Mouse (Mus musculus): ENCODE results near the gene Mid2. TPM values are rescaled to one million over a fixed set of nuclear protein-coding genes. Genes with fewer than 3 reads are reported as not detected.

Gene Mid2
- 10 to 100 TPM; 15.3 to 19.7 TPM for total RNA-seq (2021)
- 6.6 and 12.9 TPM in 2 replicates for polyA plus RNA-seq (2012; rRNA removed)
- long read RNA-seq, partial matches to known transcripts = 0 of 4 reads
- long read RNA-seq, other reads (novel, unspliced or antisense) = 4 of 4 reads

- 25% methylated on average over 56 of the region's 68 CpGs for WGBS
- H3K27me3 ChIP-seq (ENCODE audit: control insufficient read depth, insufficient read depth, low read length) = no peaks in the 10 kb centered on the region
- peaks cover 1% of the 10 kb centered on the region; the same call in 1 of the 2 replicates for H3K4me1 ChIP-seq (ENCODE audit: control insufficient read depth, insufficient read depth, low read length)
- peak within 1 kb of the TSS; percentile 64 for H3K4me3 ChIP-seq
- no peaks in the 10 kb centered on the region; the same call in 1 of the 2 replicates for H3K36me3 ChIP-seq (ENCODE audit: control insufficient read depth, insufficient read depth, low read length)
- DNase-seq = peak; percentile 58 to 60
- no peak for TF ChIP-seq CTCF (IDR thresholded peaks at IDR 0.05)
- no peak for TF ChIP-seq POLR2A (IDR thresholded peaks at IDR 0.05; ENCODE audit: insufficient read depth, low read depth, low read length)
- TF ChIP-seq EP300 (IDR thresholded peaks at IDR 0.05; ENCODE audit: insufficient read depth, low read depth, low read length) = no peak
- H3K27ac ChIP-seq = peak within 1 kb of the TSS; percentile 79
- peak within 1 kb of the TSS; percentile 77 for H3K9ac ChIP-seq (ENCODE audit: low read depth, low read length)
- intact Hi-C loops (cut with DNase I) = loop anchor here (5.0 kb wide), 2 partner anchors 38 to 57 kb away; no protein-coding TSS in a partner anchor
- no peaks in the 10 kb centered on the region for H3K79me2 ChIP-seq (replicated peaks; ENCODE audit: control insufficient read depth, insufficient read depth, low read length)
These were observed at the start of gene Mid2 for GRCm38 (mm10) chrX:140664479-140665241. Gene Mid2, plus strand, starts transcription at chrX:140664599.

- Histone ChIP-seq H3K4me1 (ENCODE audit: control insufficient read depth, insufficient read depth, low read length) (no peaks in the 10 kb centered on the region), H3K4me3 (no peak overlapping the region), H3K27ac (no peak overlapping the region), H3K36me3 (ENCODE audit: control insufficient read depth, insufficient read depth, low read length) (no peaks in the 10 kb centered on the region), H3K27me3 (ENCODE audit: control insufficient read depth, insufficient read depth, low read length) (no peaks in the 10 kb centered on the region), H3K79me2 (replicated peaks; ENCODE audit: control insufficient read depth, insufficient read depth, low read length) (no peaks in the 10 kb centered on the region), H3K9ac (ENCODE audit: low read depth, low read length) (no peak overlapping the region)
- WGBS = 51% methylated on average over 12 of the region's 12 CpGs
- TF ChIP-seq POLR2A (IDR thresholded peaks at IDR 0.05; ENCODE audit: insufficient read depth, low read depth, low read length) = no peak
- intact Hi-C loops (cut with DNase I) = no loop called here
- DNase-seq = no peak
These were observed 39.4 kb upstream of the Mid2 start for GRCm38 (mm10) chrX:140624875-140625594.

- 76% methylated on average over 5 of the region's 5 CpGs for WGBS
These were observed 26.4 kb upstream of the Mid2 start for GRCm38 (mm10) chrX:140638028-140638427.

GRCm38 (mm10) chrX:140639592-140639991, 24.8 kb upstream of the Mid2 start:
- no peaks in the 10 kb centered on the region for H3K4me1 ChIP-seq (ENCODE audit: control insufficient read depth, insufficient read depth, low read length)
- intact Hi-C loops (cut with DNase I) = no loop called here
- no peak overlapping the region for H3K4me3 ChIP-seq
- H3K27ac ChIP-seq = no peak overlapping the region
- WGBS = 68% methylated on average over 2 of the region's 2 CpGs
- H3K9ac ChIP-seq (ENCODE audit: low read depth, low read length) = no peak overlapping the region
- no peaks in the 10 kb centered on the region for H3K27me3 ChIP-seq (ENCODE audit: control insufficient read depth, insufficient read depth, low read length)
- no peaks in the 10 kb centered on the region for H3K79me2 ChIP-seq (replicated peaks; ENCODE audit: control insufficient read depth, insufficient read depth, low read length)
- DNase-seq = no peak
- no peaks in the 10 kb centered on the region for H3K36me3 ChIP-seq (ENCODE audit: control insufficient read depth, insufficient read depth, low read length)
- TF ChIP-seq CTCF (IDR thresholded peaks at IDR 0.05) (peak; percentile 51), EP300 (IDR thresholded peaks at IDR 0.05; ENCODE audit: insufficient read depth, low read depth, low read length) (no peak), POLR2A (IDR thresholded peaks at IDR 0.05; ENCODE audit: insufficient read depth, low read depth, low read length) (no peak)

More at GRCm38 (mm10) chrX:140638028-140638427, 26.4 kb upstream of the Mid2 start:
- Histone ChIP-seq H3K79me2 (replicated peaks; ENCODE audit: control insufficient read depth, insufficient read depth, low read length) (no peaks in the 10 kb centered on the region), H3K27ac (no peak overlapping the region), H3K36me3 (ENCODE audit: control insufficient read depth, insufficient read depth, low read length) (no peaks in the 10 kb centered on the region), H3K27me3 (ENCODE audit: control insufficient read depth, insufficient read depth, low read length) (no peaks in the 10 kb centered on the region), H3K4me1 (ENCODE audit: control insufficient read depth, insufficient read depth, low read length) (no peaks in the 10 kb centered on the region), H3K4me3 (no peak overlapping the region), H3K9ac (ENCODE audit: low read depth, low read length) (no peak overlapping the region)
- no peak for TF ChIP-seq POLR2A (IDR thresholded peaks at IDR 0.05; ENCODE audit: insufficient read depth, low read depth, low read length)
- TF ChIP-seq CTCF (IDR thresholded peaks at IDR 0.05) = no peak
- no peak for TF ChIP-seq EP300 (IDR thresholded peaks at IDR 0.05; ENCODE audit: insufficient read depth, low read depth, low read length)
- DNase-seq = no peak
- intact Hi-C loops (cut with DNase I) = no loop called here

GRCm38 (mm10) chrX:140660731-140661130, 3.7 kb upstream of the Mid2 start:
- Histone ChIP-seq H3K4me1 (ENCODE audit: control insufficient read depth, insufficient read depth, low read length) (no peaks in the 10 kb centered on the region), H3K27me3 (ENCODE audit: control insufficient read depth, insufficient read depth, low read length) (no peaks in the 10 kb centered on the region), H3K27ac (no peak overlapping the region), H3K4me3 (no peak overlapping the region), H3K79me2 (replicated peaks; ENCODE audit: control insufficient read depth, insufficient read depth, low read length) (no peaks in the 10 kb centered on the region), H3K9ac (ENCODE audit: low read depth, low read length) (no peak overlapping the region), H3K36me3 (ENCODE audit: control insufficient read depth, insufficient read depth, low read length) (no peaks in the 10 kb centered on the region)
- WGBS = 33% methylated on average over 1 of the region's 1 CpGs
- TF ChIP-seq EP300 (IDR thresholded peaks at IDR 0.05; ENCODE audit: insufficient read depth, low read depth, low read length) = no peak
- TF ChIP-seq CTCF (IDR thresholded peaks at IDR 0.05) = no peak
- no peak for TF ChIP-seq POLR2A (IDR thresholded peaks at IDR 0.05; ENCODE audit: insufficient read depth, low read depth, low read length)
- intact Hi-C loops (cut with DNase I) = loop anchor here (5.0 kb wide), 1 partner anchor 53 kb away; no protein-coding TSS in a partner anchor
- DNase-seq = no peak
